Mouse (Mus musculus): ENCODE measurements around the gene Kctd21. TPM values are rescaled to one million over a fixed set of nuclear protein-coding genes. Genes with fewer than 3 reads are reported as not detected.

Kctd21 gene
- polyA plus RNA-seq, 1 experiment from 2014 or later: 5.7 TPM

- no peak overlapping the region for H3K4me3 ChIP-seq (ENCODE audit: low read depth, low read length)
- no peak for TF ChIP-seq CTCF (IDR thresholded peaks at IDR 0.05)
- TF ChIP-seq EP300 (IDR thresholded peaks at IDR 0.05): no peak
- no peaks in the 10 kb centered on the region for H3K9me3 ChIP-seq (ENCODE audit: low read length)
- H3K27ac ChIP-seq (ENCODE audit: low read length): no peak overlapping the region
- H3K27me3 ChIP-seq (replicated peaks; ENCODE audit: insufficient read depth, low read length): no peaks in the 10 kb centered on the region
- H3K9ac ChIP-seq (replicated peaks; ENCODE audit: low read depth): no peak overlapping the region
- H3K4me1 ChIP-seq (ENCODE audit: insufficient read depth, low read depth, low read length): no peaks in the 10 kb centered on the region
- no peak overlapping the region for H3K4me2 ChIP-seq (replicated peaks; ENCODE audit: low read depth, low read length)
- DNase-seq (ENCODE audit: low spot score) (no peak), ATAC-seq (no peak)
- H3K36me3 ChIP-seq (ENCODE audit: insufficient read depth, low read length): peaks cover 27% of the 10 kb centered on the region
- WGBS: 82% methylated on average over 8 of the region's 8 CpGs
Observed at GRCm38 (mm10) chr7:97301321-97301720, 30.8 kb upstream of the Kctd21 start.

GRCm38 (mm10) chr7:97302261-97302660, 29.9 kb upstream of the Kctd21 start:
- Histone ChIP-seq H3K9ac (replicated peaks; ENCODE audit: low read depth) (no peak overlapping the region), H3K4me2 (replicated peaks; ENCODE audit: low read depth, low read length) (no peak overlapping the region), H3K36me3 (ENCODE audit: insufficient read depth, low read length) (peaks cover 27% of the 10 kb centered on the region), H3K27me3 (replicated peaks; ENCODE audit: insufficient read depth, low read length) (no peaks in the 10 kb centered on the region), H3K4me3 (ENCODE audit: low read depth, low read length) (no peak overlapping the region), H3K4me1 (ENCODE audit: insufficient read depth, low read depth, low read length) (no peaks in the 10 kb centered on the region), H3K27ac (ENCODE audit: low read length) (no peak overlapping the region), H3K9me3 (ENCODE audit: low read length) (no peaks in the 10 kb centered on the region)
- 80% methylated on average over 4 of the region's 4 CpGs for WGBS
- DNase-seq (ENCODE audit: low spot score): no peak
- no peak for TF ChIP-seq EP300 (IDR thresholded peaks at IDR 0.05)
- no peak for TF ChIP-seq CTCF (IDR thresholded peaks at IDR 0.05)
- no peak for ATAC-seq

GRCm38 (mm10) chr7:97302876-97303275, 29.3 kb upstream of the Kctd21 start:
- no peak overlapping the region for H3K9ac ChIP-seq (replicated peaks; ENCODE audit: low read depth)

GRCm38 (mm10) chr7:97303614-97304013, 28.5 kb upstream of the Kctd21 start:
- DNase-seq (ENCODE audit: low spot score) (no peak), ATAC-seq (no peak)
- no peak for TF ChIP-seq CTCF (IDR thresholded peaks at IDR 0.05)
- 79% methylated on average over 2 of the region's 2 CpGs for WGBS
- H3K4me1 ChIP-seq (ENCODE audit: insufficient read depth, low read depth, low read length): no peaks in the 10 kb centered on the region
- H3K4me3 ChIP-seq (ENCODE audit: low read depth, low read length): no peak overlapping the region
- H3K9me3 ChIP-seq (ENCODE audit: low read length): no peaks in the 10 kb centered on the region
- peaks cover 33% of the 10 kb centered on the region for H3K36me3 ChIP-seq (ENCODE audit: insufficient read depth, low read length)
- H3K9ac ChIP-seq (replicated peaks; ENCODE audit: low read depth): no peak overlapping the region
- no peaks in the 10 kb centered on the region for H3K27me3 ChIP-seq (replicated peaks; ENCODE audit: insufficient read depth, low read length)
- H3K4me2 ChIP-seq (replicated peaks; ENCODE audit: low read depth, low read length): no peak overlapping the region
- H3K27ac ChIP-seq (ENCODE audit: low read length): no peak overlapping the region

More at GRCm38 (mm10) chr7:97302876-97303275, 29.3 kb upstream of the Kctd21 start:
- no peak for DNase-seq (ENCODE audit: low spot score)
- Histone ChIP-seq H3K27ac (ENCODE audit: low read length) (no peak overlapping the region), H3K9me3 (ENCODE audit: low read length) (no peaks in the 10 kb centered on the region), H3K4me3 (ENCODE audit: low read depth, low read length) (no peak overlapping the region), H3K36me3 (ENCODE audit: insufficient read depth, low read length) (peaks cover 27% of the 10 kb centered on the region), H3K4me2 (replicated peaks; ENCODE audit: low read depth, low read length) (no peak overlapping the region), H3K4me1 (ENCODE audit: insufficient read depth, low read depth, low read length) (no peaks in the 10 kb centered on the region), H3K27me3 (replicated peaks; ENCODE audit: insufficient read depth, low read length) (no peaks in the 10 kb centered on the region)
- ATAC-seq: no peak
- TF ChIP-seq EP300 (IDR thresholded peaks at IDR 0.05) (no peak), CTCF (IDR thresholded peaks at IDR 0.05) (no peak)
- 71% methylated on average over 4 of the region's 4 CpGs for WGBS

- DNase-seq (ENCODE audit: low spot score) (no peak), ATAC-seq (no peak)
- Histone ChIP-seq H3K4me3 (ENCODE audit: low read depth, low read length) (no peak overlapping the region), H3K9me3 (ENCODE audit: low read length) (no peaks in the 10 kb centered on the region), H3K27ac (ENCODE audit: low read length) (no peak overlapping the region), H3K4me1 (ENCODE audit: insufficient read depth, low read depth, low read length) (no peaks in the 10 kb centered on the region), H3K36me3 (ENCODE audit: insufficient read depth, low read length) (peaks cover 37% of the 10 kb centered on the region), H3K27me3 (replicated peaks; ENCODE audit: insufficient read depth, low read length) (no peaks in the 10 kb centered on the region), H3K9ac (replicated peaks; ENCODE audit: low read depth) (no peak overlapping the region), H3K4me2 (replicated peaks; ENCODE audit: low read depth, low read length) (no peak overlapping the region)
- no peak for TF ChIP-seq EP300 (IDR thresholded peaks at IDR 0.05)
Observed at GRCm38 (mm10) chr7:97304471-97304870, 27.7 kb upstream of the Kctd21 start.

GRCm38 (mm10) chr7:97305206-97305605, 26.9 kb upstream of the Kctd21 start:
- H3K27me3 ChIP-seq (replicated peaks; ENCODE audit: insufficient read depth, low read length): no peaks in the 10 kb centered on the region
- H3K4me2 ChIP-seq (replicated peaks; ENCODE audit: low read depth, low read length): no peak overlapping the region
- H3K36me3 ChIP-seq (ENCODE audit: insufficient read depth, low read length): peaks cover 37% of the 10 kb centered on the region
- no peak overlapping the region for H3K27ac ChIP-seq (ENCODE audit: low read length)
- H3K9ac ChIP-seq (replicated peaks; ENCODE audit: low read depth): no peak overlapping the region
- WGBS: 84% methylated on average over 4 of the region's 4 CpGs
- no peaks in the 10 kb centered on the region for H3K9me3 ChIP-seq (ENCODE audit: low read length)
- ATAC-seq (no peak), DNase-seq (ENCODE audit: low spot score) (no peak)
- H3K4me1 ChIP-seq (ENCODE audit: insufficient read depth, low read depth, low read length): no peaks in the 10 kb centered on the region
- no peak overlapping the region for H3K4me3 ChIP-seq (ENCODE audit: low read depth, low read length)
- no peak for TF ChIP-seq EP300 (IDR thresholded peaks at IDR 0.05)
- no peak for TF ChIP-seq CTCF (IDR thresholded peaks at IDR 0.05)

GRCm38 (mm10) chr7:97306813-97307212, 25.3 kb upstream of the Kctd21 start:
- no peak for ATAC-seq
- Histone ChIP-seq H3K27me3 (replicated peaks; ENCODE audit: insufficient read depth, low read length) (no peaks in the 10 kb centered on the region), H3K4me1 (ENCODE audit: insufficient read depth, low read depth, low read length) (no peaks in the 10 kb centered on the region), H3K9me3 (ENCODE audit: low read length) (no peaks in the 10 kb centered on the region), H3K4me2 (replicated peaks; ENCODE audit: low read depth, low read length) (no peak overlapping the region), H3K27ac (ENCODE audit: low read length) (no peak overlapping the region), H3K4me3 (ENCODE audit: low read depth, low read length) (no peak overlapping the region), H3K9ac (replicated peaks; ENCODE audit: low read depth) (no peak overlapping the region), H3K36me3 (ENCODE audit: insufficient read depth, low read length) (peaks cover 33% of the 10 kb centered on the region; the same call in 1 of the 2 replicates)
- 98% methylated on average over 2 of the region's 2 CpGs for WGBS
- no peak for DNase-seq (ENCODE audit: low spot score)
- TF ChIP-seq CTCF (IDR thresholded peaks at IDR 0.05) (no peak), EP300 (IDR thresholded peaks at IDR 0.05) (no peak)
